Mouse (Mus musculus): Measurements from ENCODE around the gene Kcnh1. TPM values are rescaled to one million over a fixed set of nuclear protein-coding genes. Genes with fewer than 3 reads are reported as not detected.
A peak's percentile ranks its signal among the peaks of the same experiment; 100 is the strongest.

Gene Kcnh1
- total RNA-seq, 2 experiments from 2014 or later, result 35.0 to 36.4 TPM

DNA sequence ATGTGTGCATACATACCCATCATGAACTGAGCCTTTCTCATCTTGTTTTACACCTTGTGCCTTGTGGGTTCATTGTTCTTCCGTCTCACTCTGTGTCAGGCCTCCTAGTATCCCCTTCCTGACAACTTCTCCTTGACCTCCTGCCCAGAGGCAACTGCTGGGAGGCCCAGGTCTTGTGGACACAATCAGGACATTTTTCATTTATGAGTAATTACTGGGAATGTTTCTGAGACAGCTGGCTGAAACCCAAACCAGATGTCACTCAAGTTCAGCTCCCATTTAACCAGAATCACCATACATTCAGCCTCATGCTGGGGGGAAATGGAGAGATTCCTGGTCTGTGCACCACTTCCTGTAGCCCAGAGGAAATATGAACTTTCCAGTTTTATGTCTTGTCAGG, 263.9 kb downstream of the Kcnh1 start:
- DNase-seq (ENCODE audit: low spot score in 2 of 2), result no peak

GRCm38 (mm10) chr1:192454981-192455380, 264.4 kb downstream of the Kcnh1 start:
- DNase-seq (ENCODE audit: low spot score in 2 of 2), result no peak

- no peak for DNase-seq (ENCODE audit: low spot score in 2 of 2)
These were observed 266.5 kb downstream of the Kcnh1 start for GRCm38 (mm10) chr1:192457037-192457436.

- DNase-seq (ENCODE audit: low spot score in 2 of 2), result no peak
These were observed 267.1 kb downstream of the Kcnh1 start for GRCm38 (mm10) chr1:192457526-192458206.

DNA sequence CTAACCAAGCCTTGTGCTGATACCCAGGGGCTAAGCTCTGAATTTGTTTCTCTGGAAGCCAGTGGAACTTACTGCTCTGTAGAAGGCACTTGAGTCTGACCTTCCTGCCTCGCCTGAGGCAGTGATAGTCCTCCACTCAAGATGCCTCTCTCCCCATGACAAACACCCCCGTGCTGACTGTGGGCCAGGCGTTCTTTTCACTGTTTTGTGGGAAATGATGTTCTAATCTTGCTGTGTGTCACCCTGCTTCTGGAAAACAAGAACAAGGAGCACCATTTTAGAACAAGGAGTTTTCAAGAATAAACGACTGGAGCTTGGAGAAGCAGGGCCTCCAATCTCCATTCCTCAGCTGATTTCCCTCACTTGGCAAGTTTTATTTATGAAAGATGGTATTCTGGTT, 273.2 kb downstream of the Kcnh1 start:
- DNase-seq (ENCODE audit: low spot score in 2 of 2), result no peak

DNA sequence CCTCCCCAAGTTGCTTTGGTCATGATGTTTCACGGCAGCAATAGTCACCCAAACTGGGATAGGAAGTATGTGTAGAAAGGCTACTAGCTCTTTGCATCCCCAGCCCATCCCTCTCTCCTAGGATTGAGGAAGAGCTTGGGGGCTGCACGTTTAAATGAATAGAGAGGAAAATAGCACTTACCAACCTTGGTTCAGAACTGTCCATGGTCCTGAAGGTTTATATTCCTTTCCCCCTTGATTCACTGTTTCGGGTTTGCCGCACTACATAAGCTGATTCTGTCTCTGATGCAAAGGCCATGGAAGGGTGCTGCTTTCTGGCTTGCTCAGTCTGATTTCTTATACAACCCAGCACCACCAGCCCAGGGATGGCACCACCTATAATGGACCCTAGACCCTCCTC, 281.8 kb downstream of the Kcnh1 start:
- no peak for DNase-seq (ENCODE audit: low spot score in 2 of 2)

- DNase-seq (ENCODE audit: low spot score in 2 of 2), result no peak
These were observed 282.6 kb downstream of the Kcnh1 start for GRCm38 (mm10) chr1:192473134-192473533.

DNA sequence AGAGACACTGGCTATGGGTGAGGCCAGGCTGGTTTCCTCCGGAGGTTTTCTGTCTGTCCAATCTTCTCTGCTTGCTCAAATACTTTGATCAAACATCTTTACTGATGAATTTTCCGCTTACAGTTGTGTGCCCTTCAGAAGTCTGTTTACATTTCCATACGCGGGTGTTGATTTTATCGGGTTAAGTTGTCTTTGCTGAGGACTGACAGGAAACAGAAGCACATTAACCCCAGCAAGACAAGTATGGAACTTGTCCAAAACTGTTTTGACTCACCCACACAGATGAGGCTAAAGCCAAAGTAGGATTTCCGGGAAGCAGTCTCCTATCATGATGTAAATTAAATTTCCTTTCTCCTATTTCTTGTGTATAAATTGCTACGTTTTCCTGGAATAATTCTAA, 286.1 kb downstream of the Kcnh1 start:
- no peak for DNase-seq (ENCODE audit: low spot score in 2 of 2)

GRCm38 (mm10) chr1:192477556-192477955, 287.0 kb downstream of the Kcnh1 start:
- no peak for DNase-seq (ENCODE audit: low spot score in 2 of 2)

DNA sequence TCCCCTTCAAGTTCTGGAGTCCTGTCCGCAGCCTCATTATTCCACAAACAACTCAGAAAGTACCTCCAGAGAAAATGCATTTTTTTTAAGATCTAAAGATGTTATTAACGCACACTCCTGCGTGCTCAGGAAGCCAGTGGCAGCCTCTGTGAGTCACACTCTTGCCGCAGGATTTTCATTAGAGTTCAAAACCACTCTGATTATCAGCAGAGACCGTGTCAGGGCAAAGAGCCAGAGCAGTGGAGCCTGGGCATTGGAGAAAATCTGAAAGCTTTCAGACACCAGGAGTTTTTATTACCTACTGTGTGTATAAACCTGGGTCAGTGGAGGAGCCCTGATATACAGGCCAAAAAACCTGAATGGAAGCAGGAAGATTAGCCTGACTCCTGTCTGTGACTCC, 287.6 kb downstream of the Kcnh1 start:
- no peak for DNase-seq (ENCODE audit: low spot score in 2 of 2)

DNA sequence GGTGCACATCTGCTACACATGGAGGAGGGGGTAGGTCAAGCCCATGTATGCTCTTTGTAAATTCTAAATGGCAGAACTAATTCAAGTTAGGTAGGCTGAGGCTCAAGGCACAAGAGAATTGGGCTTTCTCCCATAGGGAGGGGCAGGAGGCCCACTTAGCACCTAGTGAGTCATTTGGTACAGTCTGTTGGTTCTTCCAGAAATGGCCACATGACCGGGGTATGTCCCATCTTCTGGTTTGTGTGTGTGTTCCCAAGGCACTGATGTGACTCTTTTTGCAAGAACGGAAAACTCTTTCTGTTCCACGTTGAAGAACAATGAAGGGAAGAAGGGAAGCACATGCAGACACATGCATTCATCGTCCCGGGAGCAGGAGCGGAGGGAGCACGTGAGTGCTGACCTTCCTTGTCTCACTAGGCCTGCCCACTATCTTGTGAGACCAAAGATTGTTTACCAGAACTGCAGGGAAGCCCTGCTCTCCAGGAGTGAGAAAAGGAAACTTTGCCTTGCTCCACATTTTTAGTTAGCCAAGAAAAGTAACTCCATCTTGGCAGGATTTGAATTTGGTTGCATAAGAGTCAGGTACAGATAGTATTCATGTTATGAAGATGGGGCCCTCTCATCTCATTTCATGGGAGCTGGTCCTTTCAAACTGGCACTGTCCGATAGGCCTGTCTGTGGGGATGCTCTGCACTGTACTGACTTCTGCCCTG, 289.7 kb downstream of the Kcnh1 start:
- DNase-seq (ENCODE audit: low spot score in 2 of 2), result no peak

- no peak for DNase-seq (ENCODE audit: low spot score in 2 of 2)
These were observed 290.9 kb downstream of the Kcnh1 start for GRCm38 (mm10) chr1:192481446-192481845.

- no peak for DNase-seq (ENCODE audit: low spot score in 2 of 2)
These were observed 294.5 kb downstream of the Kcnh1 start for GRCm38 (mm10) chr1:192485030-192485429.

- no peak for DNase-seq (ENCODE audit: low spot score in 2 of 2)
These were observed 297.0 kb downstream of the Kcnh1 start for GRCm38 (mm10) chr1:192487571-192487970.

DNA sequence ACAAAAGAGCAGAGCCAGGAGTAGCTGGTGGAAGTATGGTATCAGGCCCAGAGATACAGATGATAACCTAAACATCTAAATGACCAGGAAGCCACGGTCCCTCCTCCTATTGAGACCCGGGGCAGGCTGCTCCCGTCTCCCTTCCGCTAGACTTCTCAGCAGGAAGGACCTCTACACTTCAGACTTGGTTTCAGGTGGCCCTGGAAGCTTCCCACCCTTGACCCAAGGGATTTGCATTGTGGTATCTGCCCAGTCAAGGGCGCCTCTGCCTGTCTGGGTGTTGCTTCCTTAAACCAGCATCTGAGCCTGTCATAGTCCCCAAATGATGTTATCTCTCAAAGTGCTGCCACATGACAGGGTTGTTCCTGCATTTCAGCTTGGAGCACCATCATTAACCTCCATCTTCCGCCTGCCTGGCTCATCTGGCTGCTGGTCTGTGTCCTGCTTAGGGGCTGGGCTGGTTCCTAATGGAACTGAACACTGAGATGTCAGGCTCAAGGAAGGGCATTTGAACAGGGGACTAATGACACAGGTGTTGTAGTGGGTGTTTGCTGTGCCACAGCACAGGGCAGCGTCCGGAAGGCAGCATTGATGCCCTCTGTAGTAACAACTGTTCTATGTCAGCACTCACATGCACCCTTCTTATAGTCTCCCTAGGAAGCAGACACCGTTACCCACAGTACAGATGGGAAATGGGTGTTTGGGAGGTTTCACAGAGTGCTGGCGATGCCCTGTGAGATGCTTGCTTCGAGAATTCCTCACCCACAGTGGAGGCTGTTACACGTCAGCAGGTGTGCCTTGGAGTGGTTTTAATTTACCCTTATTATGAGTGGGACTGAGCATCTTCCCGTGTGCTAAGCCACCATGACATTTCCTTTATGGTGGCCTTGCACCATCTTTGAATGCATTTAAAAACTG, 299.6 kb downstream of the Kcnh1 start:
- DNase-seq (ENCODE audit: low spot score in 2 of 2), result no peak

DNA sequence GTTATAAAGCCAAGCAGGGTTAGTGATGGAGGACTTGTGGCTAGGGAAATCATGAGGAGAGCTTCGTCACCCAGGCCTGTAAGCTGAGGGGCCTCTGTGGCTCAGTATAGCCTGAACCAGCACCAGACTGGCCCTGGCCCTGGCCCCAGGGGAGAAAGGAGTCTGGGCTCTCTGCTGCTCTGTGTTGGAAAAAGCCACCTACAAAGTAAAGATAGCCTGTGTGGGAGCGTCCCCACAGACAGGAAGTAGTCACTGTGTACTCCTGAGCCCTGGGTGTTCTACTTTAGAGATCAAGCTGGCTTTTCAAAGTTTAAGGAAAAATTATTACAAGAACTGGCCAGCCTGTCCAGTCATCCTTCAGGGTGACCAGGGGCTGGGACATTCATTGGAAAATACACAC, 306.9 kb downstream of the Kcnh1 start:
- no peak for DNase-seq (ENCODE audit: low spot score in 2 of 2)

DNA sequence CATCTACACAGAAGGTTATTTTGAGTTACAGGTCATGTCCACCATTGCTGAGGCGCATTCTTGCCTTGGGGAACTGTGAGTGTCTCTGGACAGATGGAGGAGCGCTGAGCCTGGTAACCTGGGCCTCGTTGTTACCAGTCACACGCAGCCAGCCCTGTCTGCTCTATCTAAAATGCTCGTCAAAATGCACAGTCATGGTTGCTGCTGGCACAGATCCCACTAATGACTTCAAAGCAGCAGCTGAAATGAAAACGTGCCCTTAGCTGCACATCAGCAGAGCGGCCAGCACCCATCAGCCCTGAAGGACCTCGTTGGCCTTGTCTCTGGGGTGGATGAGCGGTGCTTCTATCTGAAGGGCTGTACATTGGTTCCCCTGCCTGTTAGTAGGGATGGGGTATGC, 311.4 kb downstream of the Kcnh1 start:
- peak in 1 of 2 experiments; percentile 32 for DNase-seq (ENCODE audit: low spot score in 2 of 2)

GRCm38 (mm10) chr1:192502835-192503234, 312.3 kb downstream of the Kcnh1 start:
- no peak for DNase-seq (ENCODE audit: low spot score in 2 of 2)

GRCm38 (mm10) chr1:192503651-192504050, 313.1 kb downstream of the Kcnh1 start:
- no peak for DNase-seq (ENCODE audit: low spot score in 2 of 2)

DNA sequence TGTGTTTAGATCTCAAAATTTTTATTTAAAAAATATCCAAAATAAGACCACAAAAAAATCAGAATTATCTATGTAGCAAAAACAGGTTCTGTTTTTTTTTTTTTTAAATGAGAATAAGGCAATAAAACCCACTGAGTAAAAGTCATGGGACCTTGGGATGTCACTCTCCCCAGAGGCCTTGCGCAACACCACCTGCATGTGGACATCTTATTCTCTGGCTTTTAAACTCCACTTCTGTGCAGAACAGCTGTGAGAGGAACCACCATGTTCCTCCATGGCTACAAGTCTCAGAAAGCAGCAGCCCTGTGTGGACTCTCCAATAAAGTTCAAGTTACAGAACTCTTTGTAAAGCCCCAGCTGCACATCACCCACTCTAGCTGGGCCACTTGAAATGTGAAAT, 322.2 kb downstream of the Kcnh1 start:
- DNase-seq (ENCODE audit: low spot score in 2 of 2), result no peak

DNA sequence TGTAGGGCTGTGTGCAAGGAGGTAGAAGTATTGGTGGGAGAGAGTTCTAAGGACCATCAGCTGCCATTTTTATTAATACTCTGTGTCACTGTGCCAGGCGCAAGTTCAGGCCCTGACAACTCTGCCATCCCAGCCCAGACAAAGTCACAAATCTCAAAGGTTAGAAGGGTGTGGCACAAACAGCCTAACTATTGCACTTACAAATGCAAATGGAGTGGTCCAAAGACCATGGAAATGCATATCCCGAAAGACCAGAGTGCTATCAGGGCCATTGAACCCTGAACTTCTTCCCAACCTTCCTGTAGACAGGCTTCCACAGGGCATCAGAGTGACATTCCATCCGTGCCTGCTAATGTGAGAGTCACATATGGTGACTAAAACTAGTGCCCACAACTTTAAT, 324.8 kb downstream of the Kcnh1 start:
- DNase-seq (ENCODE audit: low spot score in 2 of 2), result no peak

DNA sequence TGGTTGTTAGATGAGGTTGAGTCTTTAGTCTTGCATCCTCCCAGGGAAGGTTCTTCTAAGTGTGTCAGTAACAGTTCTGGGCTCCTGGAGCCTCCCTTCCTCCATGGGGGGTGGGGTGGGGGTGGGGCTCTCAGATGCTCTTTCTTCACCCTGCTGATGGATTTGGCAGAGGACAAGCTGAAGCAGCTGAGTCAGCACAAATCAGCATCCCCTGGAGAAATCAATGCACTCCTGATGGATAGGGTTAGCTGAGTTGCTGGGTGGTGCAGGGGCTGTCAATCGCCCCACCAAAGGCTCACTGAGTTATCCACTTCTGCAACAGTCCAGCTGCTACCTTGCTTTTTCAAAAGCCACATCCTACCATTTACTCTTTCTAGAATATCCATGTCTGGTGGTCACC, 329.1 kb downstream of the Kcnh1 start:
- no peak for DNase-seq (ENCODE audit: low spot score in 2 of 2)

All from layer of hippocampus, adult 18-20 months (tissue).